Mouse (Mus musculus): Measurements from ENCODE around the gene Rasgef1b. TPM values are rescaled to one million over a fixed set of nuclear protein-coding genes. Genes with fewer than 3 reads are reported as not detected.

The Rasgef1b gene
- polyA plus RNA-seq, 1 experiment from 2014 or later = 3.6 TPM

GRCm38 (mm10) chr5:99720554-99720953 is 8.3 kb downstream of the Rasgef1b start:
- ATAC-seq = no peak
- 74% methylated on average over 2 of the region's 2 CpGs for WGBS

GRCm38 (mm10) chr5:99717917-99718316 is 10.9 kb downstream of the Rasgef1b start:
- H3K36me3 ChIP-seq (ENCODE audit: control insufficient read depth, insufficient read depth) = no peaks in the 10 kb centered on the region
- H3K4me2 ChIP-seq (replicated peaks; ENCODE audit: low read depth) = no peak overlapping the region
- ATAC-seq = no peak
- H3K4me3 ChIP-seq (ENCODE audit: low read depth, low read length) = no peak overlapping the region
- no peak overlapping the region for H3K9ac ChIP-seq (ENCODE audit: low read depth, low read length)
- H3K27me3 ChIP-seq (replicated peaks; ENCODE audit: control insufficient read depth, insufficient read depth, low read length) = no peaks in the 10 kb centered on the region
- H3K27ac ChIP-seq (ENCODE audit: low read depth, low read length) = no peak overlapping the region
- 87% methylated on average over 8 of the region's 8 CpGs for WGBS
- H3K9me3 ChIP-seq (ENCODE audit: control insufficient read depth) = no peaks in the 10 kb centered on the region
- no peaks in the 10 kb centered on the region; the same call in 1 of the 2 replicates for H3K4me1 ChIP-seq (replicated peaks; ENCODE audit: control insufficient read depth, insufficient read depth, low read length)
- no peak for TF ChIP-seq CTCF (IDR thresholded peaks at IDR 0.05; ENCODE audit: low read depth)

More at GRCm38 (mm10) chr5:99720554-99720953, 8.3 kb downstream of the Rasgef1b start:
- Histone ChIP-seq H3K27ac (ENCODE audit: low read depth, low read length) (no peak overlapping the region), H3K9ac (ENCODE audit: low read depth, low read length) (no peak overlapping the region), H3K36me3 (ENCODE audit: control insufficient read depth, insufficient read depth) (no peaks in the 10 kb centered on the region), H3K27me3 (replicated peaks; ENCODE audit: control insufficient read depth, insufficient read depth, low read length) (0 out of 2 replicates have a peak, but pooled peaks cover 5% of the 10 kb centered on the region), H3K9me3 (ENCODE audit: control insufficient read depth) (no peaks in the 10 kb centered on the region), H3K4me1 (replicated peaks; ENCODE audit: control insufficient read depth, insufficient read depth, low read length) (no peaks in the 10 kb centered on the region; the same call in 1 of the 2 replicates), H3K4me2 (replicated peaks; ENCODE audit: low read depth) (no peak overlapping the region), H3K4me3 (ENCODE audit: low read depth, low read length) (no peak overlapping the region)
- TF ChIP-seq CTCF (IDR thresholded peaks at IDR 0.05; ENCODE audit: low read depth) = no peak

- Histone ChIP-seq H3K4me2 (replicated peaks; ENCODE audit: low read depth) (no peak overlapping the region), H3K36me3 (ENCODE audit: control insufficient read depth, insufficient read depth) (no peaks in the 10 kb centered on the region), H3K27me3 (replicated peaks; ENCODE audit: control insufficient read depth, insufficient read depth, low read length) (no peaks in the 10 kb centered on the region), H3K9me3 (ENCODE audit: control insufficient read depth) (no peaks in the 10 kb centered on the region), H3K4me3 (ENCODE audit: low read depth, low read length) (no peak overlapping the region), H3K4me1 (replicated peaks; ENCODE audit: control insufficient read depth, insufficient read depth, low read length) (no peaks in the 10 kb centered on the region; the same call in 1 of the 2 replicates), H3K27ac (ENCODE audit: low read depth, low read length) (no peak overlapping the region), H3K9ac (ENCODE audit: low read depth, low read length) (no peak overlapping the region)
- 45% methylated on average over 5 of the region's 5 CpGs for WGBS
- no peak for TF ChIP-seq CTCF (IDR thresholded peaks at IDR 0.05; ENCODE audit: low read depth)
- no peak for ATAC-seq
Observed at GRCm38 (mm10) chr5:99715281-99715744, 13.6 kb downstream of the Rasgef1b start.

GRCm38 (mm10) chr5:99711947-99712346 is 16.9 kb downstream of the Rasgef1b start:
- H3K9ac ChIP-seq (ENCODE audit: low read depth, low read length) = no peak overlapping the region
- WGBS = 83% methylated on average over 2 of the region's 2 CpGs
- TF ChIP-seq CTCF (IDR thresholded peaks at IDR 0.05; ENCODE audit: low read depth) = no peak
- no peaks in the 10 kb centered on the region for H3K9me3 ChIP-seq (ENCODE audit: control insufficient read depth)
- ATAC-seq = no peak
- H3K4me2 ChIP-seq (replicated peaks; ENCODE audit: low read depth) = no peak overlapping the region
- no peaks in the 10 kb centered on the region for H3K36me3 ChIP-seq (ENCODE audit: control insufficient read depth, insufficient read depth)
- H3K27ac ChIP-seq (ENCODE audit: low read depth, low read length) = no peak overlapping the region
- no peaks in the 10 kb centered on the region for H3K27me3 ChIP-seq (replicated peaks; ENCODE audit: control insufficient read depth, insufficient read depth, low read length)
- H3K4me1 ChIP-seq (replicated peaks; ENCODE audit: control insufficient read depth, insufficient read depth, low read length) = no peaks in the 10 kb centered on the region; the same call in 1 of the 2 replicates
- H3K4me3 ChIP-seq (ENCODE audit: low read depth, low read length) = no peak overlapping the region

- H3K4me3 ChIP-seq (ENCODE audit: low read depth, low read length) = no peak overlapping the region
- H3K4me1 ChIP-seq (replicated peaks; ENCODE audit: control insufficient read depth, insufficient read depth, low read length) = no peaks in the 10 kb centered on the region
- no peaks in the 10 kb centered on the region for H3K9me3 ChIP-seq (ENCODE audit: control insufficient read depth)
- H3K27ac ChIP-seq (ENCODE audit: low read depth, low read length) = no peak overlapping the region
- H3K4me2 ChIP-seq (replicated peaks; ENCODE audit: low read depth) = no peak overlapping the region
- H3K27me3 ChIP-seq (replicated peaks; ENCODE audit: control insufficient read depth, insufficient read depth, low read length) = no peaks in the 10 kb centered on the region
- ATAC-seq = no peak
- H3K36me3 ChIP-seq (ENCODE audit: control insufficient read depth, insufficient read depth) = no peaks in the 10 kb centered on the region
- H3K9ac ChIP-seq (ENCODE audit: low read depth, low read length) = no peak overlapping the region
- TF ChIP-seq CTCF (IDR thresholded peaks at IDR 0.05; ENCODE audit: low read depth) = peak; percentile 73
- 29% methylated on average over 6 of the region's 6 CpGs for WGBS
Observed at GRCm38 (mm10) chr5:99708706-99709105, 20.2 kb downstream of the Rasgef1b start.

GRCm38 (mm10) chr5:99707261-99707660 is 21.6 kb downstream of the Rasgef1b start:
- H3K4me1 ChIP-seq (replicated peaks; ENCODE audit: control insufficient read depth, insufficient read depth, low read length) = no peaks in the 10 kb centered on the region
- no peak overlapping the region for H3K4me2 ChIP-seq (replicated peaks; ENCODE audit: low read depth)
- no peak overlapping the region for H3K27ac ChIP-seq (ENCODE audit: low read depth, low read length)
- no peak for ATAC-seq
- no peaks in the 10 kb centered on the region for H3K27me3 ChIP-seq (replicated peaks; ENCODE audit: control insufficient read depth, insufficient read depth, low read length)
- WGBS = 35% methylated on average over 6 of the region's 6 CpGs
- no peak for TF ChIP-seq CTCF (IDR thresholded peaks at IDR 0.05; ENCODE audit: low read depth)
- no peaks in the 10 kb centered on the region for H3K9me3 ChIP-seq (ENCODE audit: control insufficient read depth)
- no peak overlapping the region for H3K9ac ChIP-seq (ENCODE audit: low read depth, low read length)
- H3K4me3 ChIP-seq (ENCODE audit: low read depth, low read length) = no peak overlapping the region
- H3K36me3 ChIP-seq (ENCODE audit: control insufficient read depth, insufficient read depth) = no peaks in the 10 kb centered on the region

GRCm38 (mm10) chr5:99701811-99702210 is 27.1 kb downstream of the Rasgef1b start:
- no peak overlapping the region for H3K9ac ChIP-seq (ENCODE audit: low read depth, low read length)
- no peak for TF ChIP-seq CTCF (IDR thresholded peaks at IDR 0.05; ENCODE audit: low read depth)
- no peaks in the 10 kb centered on the region for H3K4me1 ChIP-seq (replicated peaks; ENCODE audit: control insufficient read depth, insufficient read depth, low read length)
- H3K27ac ChIP-seq (ENCODE audit: low read depth, low read length) = no peak overlapping the region
- no peaks in the 10 kb centered on the region for H3K27me3 ChIP-seq (replicated peaks; ENCODE audit: control insufficient read depth, insufficient read depth, low read length)
- no peaks in the 10 kb centered on the region for H3K36me3 ChIP-seq (ENCODE audit: control insufficient read depth, insufficient read depth)
- ATAC-seq = no peak
- no peak overlapping the region for H3K4me2 ChIP-seq (replicated peaks; ENCODE audit: low read depth)
- H3K4me3 ChIP-seq (ENCODE audit: low read depth, low read length) = no peak overlapping the region
- 91% methylated on average over 5 of the region's 5 CpGs for WGBS
- no peaks in the 10 kb centered on the region for H3K9me3 ChIP-seq (ENCODE audit: control insufficient read depth)
